Mouse (Mus musculus) MN1 (cell line): Measurements from ENCODE around the gene Arid2.

Experiments
- DNase-seq: peaks from one replicate; pipeline ENCODE4 v3.0.0-alpha.2; 2016; ENCODE audit warnings: low spot score

Arid2 gene

DNA sequence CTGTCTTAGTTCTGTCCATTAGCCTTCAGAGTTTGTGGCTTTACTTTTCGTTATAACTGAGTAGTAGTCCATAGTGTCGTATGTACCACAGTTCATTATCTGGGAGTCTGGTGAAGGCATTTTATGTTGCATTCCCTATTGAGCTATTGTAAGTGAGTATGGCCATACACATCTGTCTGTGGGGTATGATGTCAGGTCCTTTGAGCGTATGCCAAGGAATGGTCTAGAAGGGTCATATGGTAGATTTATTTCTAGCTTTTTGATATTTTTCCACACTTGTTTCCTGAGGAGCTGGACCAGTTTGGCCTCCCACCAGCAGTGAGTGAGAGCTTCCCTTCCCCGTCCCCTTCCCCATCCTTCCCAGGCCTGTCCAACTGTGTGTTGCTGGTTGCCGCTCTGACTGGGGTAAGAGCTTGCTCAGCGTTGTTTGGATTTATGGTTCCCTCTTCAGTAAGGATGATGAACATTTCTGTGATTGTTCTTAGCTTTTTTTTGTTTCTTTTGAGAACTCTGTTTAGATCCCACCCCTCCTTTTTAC is 58.1 kb downstream of the Arid2 start:
- no peak for DNase-seq

DNA sequence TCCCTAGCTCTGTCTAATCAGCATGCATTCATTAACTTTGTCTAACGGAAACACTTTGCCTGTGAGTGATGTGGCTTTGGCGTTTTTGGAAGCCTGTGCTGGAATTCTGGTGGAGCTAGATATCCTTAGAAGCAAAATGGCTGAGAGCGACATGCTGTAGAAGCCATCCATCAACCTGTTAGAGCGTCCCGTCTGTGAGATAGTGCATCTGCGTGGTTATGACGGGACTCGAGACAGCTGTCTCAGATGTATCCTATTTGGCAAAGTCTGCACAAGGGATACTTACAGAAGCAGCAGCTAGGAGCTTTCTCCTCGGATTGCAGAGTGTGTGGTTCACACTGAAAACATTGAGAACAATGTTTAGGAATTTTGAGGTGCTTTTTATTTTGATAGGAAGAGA is 64.1 kb downstream of the Arid2 start:
- no peak for DNase-seq

DNA sequence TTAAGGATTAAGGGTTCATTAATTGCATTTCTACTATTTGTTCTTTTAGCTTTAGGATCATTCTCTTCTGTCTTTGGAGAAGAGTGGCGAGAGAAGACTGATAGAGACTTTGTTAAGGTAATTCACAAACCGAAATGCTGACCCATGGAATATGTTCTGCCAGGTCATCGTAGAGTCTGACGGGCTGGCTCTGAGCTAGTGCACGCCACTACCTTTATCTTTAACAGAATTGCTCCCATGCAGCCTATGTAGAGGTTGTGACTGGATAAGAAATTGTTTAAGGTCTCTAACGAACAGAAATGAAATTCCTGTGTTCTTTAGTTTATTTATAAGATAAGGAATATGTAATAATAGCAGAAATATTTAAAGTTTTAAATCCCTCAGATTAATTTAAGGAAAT is 71.6 kb downstream of the Arid2 start:
- DNase-seq, result no peak

DNA sequence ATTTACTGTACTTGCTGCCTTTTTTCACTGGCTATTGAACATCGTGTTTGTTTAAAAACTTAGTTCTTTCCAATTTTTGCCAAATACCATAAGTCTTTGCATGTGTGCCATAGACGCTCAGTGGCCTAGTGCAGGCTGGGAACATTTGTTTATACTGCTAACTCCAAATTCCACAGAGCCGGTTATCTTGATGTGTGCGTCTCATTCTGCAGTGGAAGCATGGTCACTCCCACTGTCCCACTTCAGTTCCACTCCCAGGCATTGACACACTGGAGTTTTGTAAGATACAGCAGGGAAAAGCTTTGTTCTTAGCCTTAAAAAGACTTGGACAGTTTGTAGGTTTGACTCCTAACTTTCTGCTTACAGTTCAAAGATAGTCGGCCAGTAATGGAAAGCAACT is 73.3 kb downstream of the Arid2 start:
- no peak for DNase-seq

DNA sequence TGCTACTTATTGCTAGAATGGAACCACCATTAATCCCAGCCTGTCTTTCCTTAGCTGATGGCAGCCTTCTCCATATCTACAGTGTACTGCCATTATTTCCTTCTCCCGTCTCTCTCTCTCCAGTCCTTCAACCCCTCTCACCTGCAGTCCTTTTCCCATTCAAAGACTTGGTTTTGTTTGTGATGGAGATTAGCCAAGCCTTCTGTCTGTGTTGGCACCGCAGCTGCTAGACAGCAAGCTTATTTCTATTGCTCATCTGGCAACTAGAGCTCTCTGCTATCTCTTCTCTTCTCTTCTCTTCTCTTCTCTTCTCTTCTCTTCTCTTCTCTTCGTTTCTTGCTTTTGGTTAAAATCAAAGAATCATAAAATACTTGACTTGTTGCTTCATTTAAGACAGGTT is 78.0 kb downstream of the Arid2 start:
- DNase-seq, result no peak

DNA sequence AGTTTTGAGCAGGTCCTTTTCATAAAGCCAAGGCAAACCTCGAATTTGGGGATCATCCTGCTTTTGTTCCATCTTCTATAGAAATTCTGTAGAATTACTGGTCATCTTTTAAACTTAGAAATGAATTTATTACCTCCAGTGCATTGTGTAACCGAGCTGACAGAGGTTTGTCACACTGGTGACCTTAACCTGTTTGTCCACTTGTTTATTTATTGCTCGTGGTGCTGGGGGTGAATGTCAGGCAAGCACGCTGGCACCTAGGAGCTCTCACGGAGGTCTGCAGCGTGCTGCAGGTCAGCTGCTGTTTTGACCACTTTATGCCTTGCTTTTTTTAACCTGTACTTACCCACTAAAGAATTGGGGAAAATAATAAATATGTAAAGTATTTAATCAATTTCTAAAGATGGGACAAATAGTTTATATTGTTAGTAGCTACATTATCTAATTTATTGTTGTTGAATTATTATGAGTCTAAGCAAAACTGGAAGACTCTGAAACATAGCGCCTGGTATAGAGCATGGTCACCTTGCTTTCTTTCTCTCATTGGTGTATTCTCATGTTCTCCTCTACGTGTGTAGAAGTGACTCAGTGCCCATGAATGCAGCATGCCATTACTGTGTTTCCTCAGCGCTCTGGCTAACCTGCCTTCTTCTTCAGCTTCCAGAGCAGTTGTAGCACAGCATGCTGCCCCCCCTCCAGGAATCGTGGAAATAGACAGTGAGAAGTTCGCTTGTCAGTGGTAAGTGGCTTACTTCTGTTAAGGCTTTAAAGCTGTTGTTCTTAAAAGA is 79.1 kb downstream of the Arid2 start:
- no peak for DNase-seq

DNA sequence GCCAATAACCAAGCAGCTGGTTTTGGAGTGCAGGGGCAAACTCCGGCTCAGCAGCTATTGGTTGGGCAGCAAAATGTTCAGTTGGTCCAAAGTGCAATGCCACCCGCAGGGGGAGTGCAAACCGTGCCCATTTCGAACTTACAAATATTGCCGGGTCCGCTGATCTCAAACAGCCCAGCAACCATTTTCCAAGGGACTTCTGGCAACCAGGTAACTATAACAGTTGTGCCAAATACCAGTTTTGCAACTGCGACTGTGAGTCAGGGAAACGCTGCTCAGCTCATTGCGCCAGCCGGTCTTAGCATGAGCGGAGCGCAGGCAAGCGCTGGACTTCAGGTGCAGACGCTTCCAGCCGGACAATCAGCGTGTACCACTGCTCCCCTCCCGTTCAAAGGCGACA is 84.0 kb downstream of the Arid2 start:
- no peak for DNase-seq

DNA sequence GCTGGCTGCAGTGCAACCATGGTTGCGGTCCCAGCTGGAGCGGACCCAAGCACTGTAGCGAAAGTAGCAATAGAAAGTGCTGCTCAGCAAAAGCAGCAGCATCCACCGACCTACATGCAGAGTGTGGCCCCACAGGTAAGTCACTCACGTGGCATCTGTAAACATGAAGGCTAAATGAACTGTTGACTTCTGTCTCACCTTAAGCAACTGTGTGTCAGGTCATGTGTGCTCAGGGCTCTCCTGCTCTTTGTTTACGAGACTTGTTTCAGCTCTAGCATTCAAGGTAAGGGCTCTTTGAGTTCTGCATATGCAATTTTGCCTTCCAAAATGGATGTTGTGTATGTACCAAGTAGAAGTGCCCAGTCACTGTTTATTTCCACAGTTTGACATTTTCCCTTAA is 85.3 kb downstream of the Arid2 start:
- no peak for DNase-seq

DNA sequence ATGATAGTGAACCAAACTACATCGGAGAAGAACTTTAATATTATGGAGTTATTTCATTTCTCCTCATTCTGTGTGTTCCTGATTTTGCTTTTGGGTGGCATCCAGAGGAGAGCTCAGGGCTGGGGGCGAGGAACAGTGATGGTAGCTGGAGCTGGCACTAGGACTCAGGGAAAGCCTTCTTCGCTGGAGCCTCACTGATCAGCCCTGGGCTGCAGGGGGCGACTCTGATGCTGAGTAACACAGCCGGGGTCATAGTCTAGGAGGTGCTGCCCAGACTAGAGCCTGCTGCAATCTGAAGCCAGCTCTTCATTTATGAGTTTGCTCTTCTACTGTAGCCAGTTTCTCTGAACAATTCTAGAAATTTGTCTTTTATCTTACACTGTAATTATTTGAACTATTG is 85.8 kb downstream of the Arid2 start:
- DNase-seq, result no peak

DNA sequence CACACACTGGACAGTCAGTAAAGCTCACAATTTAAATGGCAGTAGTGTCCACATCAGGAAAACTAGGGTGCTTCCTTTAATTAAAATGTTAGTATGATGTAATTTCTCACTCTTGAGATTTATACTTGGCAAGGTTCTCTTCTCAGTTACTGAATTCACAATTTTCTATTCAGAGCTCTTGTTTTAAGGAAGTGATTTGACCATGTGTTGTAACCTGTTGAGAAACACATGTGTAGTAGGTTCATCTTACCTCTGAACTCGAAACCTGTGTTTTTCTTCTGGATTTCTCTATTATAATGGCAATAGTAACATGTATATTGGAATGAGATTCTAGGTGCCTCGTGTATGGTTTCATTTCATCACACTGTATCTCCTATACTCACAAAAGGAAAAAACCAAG is 88.9 kb downstream of the Arid2 start:
- DNase-seq, result no peak

DNA sequence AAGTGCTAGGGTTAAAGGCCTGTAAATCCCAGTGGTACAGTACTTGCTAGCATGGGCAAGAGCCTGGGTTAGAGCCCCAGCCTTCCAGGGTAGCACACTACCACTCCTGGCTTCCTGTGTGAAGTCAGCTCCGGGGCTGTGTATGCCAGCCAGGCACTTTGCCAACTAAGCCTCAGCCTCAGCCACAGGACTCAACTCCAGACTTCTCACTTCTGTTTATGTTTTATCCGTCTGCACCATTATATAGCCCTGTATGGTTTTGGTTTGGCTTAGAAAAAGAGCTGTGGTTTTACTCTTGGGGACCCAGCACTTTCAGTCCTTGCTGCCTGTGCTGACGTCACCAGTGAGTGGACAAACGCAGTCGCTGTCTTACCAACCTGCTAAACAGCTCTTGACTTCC is 89.9 kb downstream of the Arid2 start:
- DNase-seq, result peak; percentile 57

DNA sequence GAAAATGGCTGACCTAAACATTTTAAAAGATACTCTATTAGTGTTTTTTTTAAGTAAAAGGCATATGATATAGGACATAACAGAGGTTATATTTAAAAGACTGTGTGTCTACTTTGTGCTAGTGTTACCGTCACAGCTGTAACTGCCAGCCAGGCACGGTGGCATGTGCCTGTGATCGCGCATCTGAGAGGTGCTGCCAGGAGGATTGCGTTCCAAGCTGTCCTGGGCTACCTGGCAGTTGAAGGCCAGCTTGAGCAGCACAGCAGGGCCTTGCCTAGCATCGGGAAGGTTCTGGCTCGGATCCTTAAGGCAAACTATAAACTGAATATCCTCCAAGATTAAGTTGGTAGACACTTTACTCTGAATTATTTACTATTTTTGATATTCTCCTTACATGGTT is 90.4 kb downstream of the Arid2 start:
- DNase-seq, result no peak

DNA sequence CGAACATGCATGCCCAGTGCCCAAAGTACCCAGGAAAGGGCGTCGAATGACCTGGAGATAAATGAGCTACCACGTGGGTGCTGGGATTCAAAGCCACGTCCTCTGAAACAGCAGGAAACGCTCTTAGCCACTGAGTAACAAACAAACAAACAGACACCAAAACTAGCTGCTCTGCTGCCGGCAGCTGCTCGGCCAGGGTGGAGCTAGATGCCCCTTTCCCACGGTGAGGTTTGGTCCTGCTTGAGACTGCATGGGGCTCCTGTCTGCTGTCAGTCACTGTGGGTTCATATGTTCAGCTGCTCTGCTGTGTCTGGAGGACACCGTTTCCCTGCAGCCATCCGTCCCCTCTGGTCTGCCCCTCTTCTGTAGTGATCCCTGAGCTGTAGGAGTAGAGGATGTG is 94.9 kb downstream of the Arid2 start:
- no peak for DNase-seq

DNA sequence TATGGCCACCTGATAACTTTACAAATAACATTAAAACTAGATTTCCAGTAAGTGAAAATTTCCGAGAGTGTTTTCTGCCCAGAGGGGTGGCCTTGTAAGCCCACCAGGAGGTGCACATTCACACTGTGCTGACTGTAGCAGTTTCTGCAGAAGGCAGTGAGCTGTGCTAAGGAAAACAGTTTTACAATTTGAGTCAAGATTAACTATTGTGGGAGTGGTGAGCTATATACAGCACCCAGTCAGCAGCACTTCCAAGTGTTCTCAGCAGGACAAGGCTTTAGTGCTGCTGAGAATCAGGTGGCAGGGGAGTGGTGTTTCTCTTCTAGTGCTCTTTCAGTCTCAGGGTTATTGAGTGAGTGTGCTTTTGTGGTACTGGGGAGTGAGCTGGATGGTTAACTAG is 101.2 kb downstream of the Arid2 start:
- DNase-seq, result no peak

DNA sequence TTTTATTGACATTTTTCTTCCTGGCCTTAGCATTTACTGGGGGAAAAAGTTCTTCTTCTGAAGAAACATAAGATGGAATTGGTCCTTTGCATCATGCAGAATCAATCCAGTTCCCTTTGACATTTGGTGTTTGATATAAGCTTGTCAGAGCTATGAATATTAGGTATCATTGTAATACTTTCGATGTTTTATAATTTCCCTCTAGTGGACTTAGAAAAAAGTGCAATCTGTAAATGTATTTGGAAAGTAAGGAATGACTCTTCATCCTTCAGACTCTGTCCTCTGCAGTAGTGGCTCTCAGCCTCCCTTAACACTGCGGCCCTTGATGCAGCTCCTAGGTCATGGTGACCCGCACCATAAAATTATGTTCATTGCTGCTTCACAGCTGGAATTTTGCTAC is 105.6 kb downstream of the Arid2 start:
- DNase-seq, result no peak

DNA sequence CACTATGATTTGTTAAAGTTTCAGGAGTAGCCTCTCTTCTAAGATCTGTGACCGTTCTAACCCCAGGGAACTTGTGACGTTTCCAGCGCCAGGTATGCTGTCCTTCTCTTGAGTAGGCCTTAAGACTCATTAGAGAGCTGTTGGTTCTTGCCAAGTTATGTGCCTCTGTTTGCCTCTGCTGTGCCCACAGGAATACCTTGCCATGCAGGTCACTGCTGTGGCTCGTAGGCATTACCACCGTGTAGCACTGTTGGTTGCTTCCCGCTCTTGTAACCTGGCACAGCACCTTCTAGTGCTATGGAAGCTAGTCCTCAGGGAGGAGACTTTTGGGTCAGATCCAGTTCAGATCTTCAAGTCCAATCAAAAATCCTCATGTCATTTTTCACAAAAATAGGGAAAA is 107.8 kb downstream of the Arid2 start:
- no peak for DNase-seq

DNA sequence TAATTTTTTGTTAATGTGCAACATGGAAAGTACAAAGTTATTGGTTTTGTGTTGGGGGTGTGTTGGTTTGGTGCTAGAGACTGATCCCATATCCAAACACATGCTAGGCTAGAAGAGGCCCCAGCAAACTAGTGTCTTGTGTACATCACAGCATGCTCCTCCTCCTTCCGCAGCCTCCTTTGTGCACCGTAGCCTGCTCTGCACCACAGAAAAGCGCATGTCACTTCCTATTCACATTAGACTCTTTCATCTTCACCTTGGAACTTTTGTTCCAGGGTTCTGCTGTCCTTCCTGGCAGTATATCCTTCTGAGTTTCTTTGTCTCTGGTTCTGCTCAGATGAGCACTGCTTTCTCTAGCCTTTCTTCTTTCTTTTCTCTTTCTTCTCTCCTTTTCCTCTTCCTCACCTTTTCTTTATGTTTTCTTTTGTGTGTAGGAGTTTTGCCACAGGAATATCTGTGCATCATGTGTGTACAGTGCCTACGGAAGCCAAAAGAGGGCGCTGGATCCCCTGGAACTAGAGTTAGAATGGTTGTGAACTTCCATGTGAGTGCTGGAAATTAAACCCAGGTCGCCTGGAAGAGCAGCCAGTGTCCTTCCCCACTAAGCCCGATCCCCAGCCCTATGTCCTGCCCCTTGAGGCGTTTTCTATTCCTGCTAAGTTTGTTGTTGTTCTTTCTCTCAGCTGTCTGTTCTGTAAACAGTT is 109.5 kb downstream of the Arid2 start:
- DNase-seq, result no peak

DNA sequence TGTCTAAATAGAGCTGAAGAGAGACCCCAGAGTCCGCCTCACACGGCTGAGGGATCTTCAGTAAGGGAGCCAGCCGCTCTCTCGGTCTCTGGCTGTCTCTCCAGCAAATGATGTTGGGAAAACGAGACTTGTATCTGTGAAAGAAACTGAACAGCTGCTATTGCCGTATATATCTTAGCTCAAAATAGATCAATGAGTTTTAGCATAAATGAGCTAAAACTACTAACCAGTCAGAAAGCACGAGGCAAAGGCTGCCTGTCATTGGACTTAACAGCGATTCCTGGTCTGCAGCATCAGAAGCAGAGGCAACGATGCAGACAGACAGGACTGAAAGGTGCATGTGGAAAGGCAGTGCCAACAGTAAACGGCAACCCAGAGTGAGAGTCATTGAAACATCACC is 111.0 kb downstream of the Arid2 start:
- DNase-seq, result no peak

DNA sequence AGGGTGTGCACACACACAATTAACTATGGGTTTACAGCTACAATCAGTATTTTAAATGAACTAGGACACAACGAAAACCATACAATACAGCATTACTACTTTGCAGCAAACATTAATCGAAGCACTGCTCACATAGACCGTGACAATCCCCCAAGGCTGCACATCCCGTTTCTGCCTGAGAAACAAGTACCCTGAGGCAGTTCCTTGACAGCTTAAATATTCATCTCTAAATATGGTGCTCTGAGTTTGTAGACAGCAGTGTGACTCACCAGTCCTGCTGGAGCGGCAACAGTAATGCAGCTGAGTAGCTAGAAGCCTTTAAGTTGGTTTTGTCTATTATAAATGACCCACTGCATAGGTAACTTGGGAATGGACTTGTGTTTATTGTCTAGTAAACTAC is 118.2 kb downstream of the Arid2 start:
- no peak for DNase-seq

DNA sequence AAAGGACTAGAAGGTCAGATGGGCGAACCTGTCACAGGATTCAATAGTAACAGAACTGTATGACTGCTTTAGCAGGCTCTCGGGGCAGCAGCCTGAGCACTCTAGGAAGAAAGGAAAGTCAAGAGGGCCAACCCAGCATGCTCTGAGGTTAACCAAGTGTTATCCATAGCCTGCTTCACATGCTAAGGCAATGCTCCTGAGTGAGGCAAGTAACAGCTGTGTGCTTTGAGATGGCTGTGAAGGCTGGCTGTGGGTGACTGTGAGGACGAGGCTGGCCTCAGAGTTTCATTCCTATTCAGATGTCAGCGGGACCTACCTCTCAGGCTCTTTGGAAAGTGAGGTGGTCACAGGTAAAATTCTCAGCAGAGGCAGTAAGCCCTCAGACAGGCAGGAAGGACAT is 118.9 kb downstream of the Arid2 start:
- no peak for DNase-seq

DNA sequence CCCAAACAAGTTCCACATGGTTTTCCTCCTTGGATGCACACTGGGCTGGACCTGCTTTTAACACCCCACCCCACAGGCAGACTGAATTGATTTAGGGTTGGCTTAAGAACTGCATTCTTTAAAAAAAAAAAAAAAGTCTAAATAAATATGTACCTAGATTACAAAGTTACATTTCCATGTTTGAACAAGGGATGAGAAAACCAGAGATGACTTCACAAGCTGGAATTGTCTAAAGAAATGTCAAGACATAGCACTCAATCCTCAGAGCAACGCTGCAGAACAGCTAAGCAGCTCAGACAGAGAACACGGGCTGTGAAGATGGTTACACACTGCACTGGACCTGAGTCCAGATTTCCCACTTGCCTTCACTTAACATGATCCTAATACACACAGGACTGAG is 119.8 kb downstream of the Arid2 start:
- DNase-seq, result no peak

DNA sequence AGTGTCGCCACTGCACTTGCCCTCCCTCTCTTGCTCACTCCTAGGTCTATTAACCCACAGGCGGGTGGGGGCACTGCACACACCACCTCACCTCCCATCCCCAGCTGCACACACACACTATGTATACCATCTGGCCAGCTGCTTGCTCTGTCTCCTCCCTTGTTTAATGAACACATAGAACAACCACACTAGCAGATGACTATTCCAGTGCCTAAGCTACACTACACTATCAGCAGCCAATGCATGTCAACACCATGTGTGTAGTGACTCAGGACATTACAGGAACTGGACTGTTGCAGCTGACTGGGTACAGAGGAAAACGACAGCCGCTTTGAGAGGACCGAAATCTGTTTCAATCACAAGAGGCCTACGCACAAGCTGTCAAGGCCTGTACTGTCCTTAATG is 121.4 kb downstream of the Arid2 start:
- DNase-seq, result peak; percentile 16

DNA sequence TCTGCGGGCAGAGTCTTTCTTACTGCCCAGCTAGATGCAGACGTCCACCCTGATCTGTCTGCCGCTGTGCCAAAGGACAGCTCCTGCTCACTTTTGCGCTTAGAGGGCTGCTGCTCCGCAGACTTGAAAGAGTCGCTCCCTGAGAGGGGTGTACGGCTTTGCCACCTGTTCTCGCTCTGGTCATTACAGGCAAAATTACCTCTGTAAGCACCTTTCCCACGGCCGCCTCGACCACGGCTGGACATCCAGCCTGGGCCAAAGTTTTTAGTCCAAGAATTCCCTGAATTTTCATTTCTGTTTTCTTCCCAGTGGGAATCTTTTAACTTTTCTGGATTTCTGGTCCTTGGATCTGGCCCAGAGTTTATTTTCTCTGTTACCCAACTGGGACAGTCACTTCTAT is 130.8 kb downstream of the Arid2 start:
- no peak for DNase-seq

DNA sequence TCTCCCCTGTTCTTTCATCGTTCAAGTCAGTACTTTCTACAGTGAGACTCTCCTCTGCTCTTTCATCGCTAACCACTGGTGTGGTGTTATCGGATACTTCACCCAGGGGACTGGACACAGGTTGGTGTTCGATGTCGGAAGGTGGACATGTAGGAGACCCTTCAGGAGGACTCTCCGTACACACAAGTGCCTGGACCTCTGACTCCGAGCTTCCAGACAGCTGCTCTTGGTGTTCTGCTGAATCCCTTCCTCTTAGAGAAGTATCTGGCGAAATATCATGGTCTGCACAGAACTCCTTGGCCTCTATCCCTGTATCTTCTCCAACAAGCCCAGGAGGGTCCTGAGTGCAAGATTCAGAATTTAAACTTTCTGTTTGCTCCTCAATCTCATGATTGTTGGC is 132.6 kb downstream of the Arid2 start:
- no peak for DNase-seq
